8 mouse cellular contexts compared by ENCODE assay signal in the genomic region with DNA sequence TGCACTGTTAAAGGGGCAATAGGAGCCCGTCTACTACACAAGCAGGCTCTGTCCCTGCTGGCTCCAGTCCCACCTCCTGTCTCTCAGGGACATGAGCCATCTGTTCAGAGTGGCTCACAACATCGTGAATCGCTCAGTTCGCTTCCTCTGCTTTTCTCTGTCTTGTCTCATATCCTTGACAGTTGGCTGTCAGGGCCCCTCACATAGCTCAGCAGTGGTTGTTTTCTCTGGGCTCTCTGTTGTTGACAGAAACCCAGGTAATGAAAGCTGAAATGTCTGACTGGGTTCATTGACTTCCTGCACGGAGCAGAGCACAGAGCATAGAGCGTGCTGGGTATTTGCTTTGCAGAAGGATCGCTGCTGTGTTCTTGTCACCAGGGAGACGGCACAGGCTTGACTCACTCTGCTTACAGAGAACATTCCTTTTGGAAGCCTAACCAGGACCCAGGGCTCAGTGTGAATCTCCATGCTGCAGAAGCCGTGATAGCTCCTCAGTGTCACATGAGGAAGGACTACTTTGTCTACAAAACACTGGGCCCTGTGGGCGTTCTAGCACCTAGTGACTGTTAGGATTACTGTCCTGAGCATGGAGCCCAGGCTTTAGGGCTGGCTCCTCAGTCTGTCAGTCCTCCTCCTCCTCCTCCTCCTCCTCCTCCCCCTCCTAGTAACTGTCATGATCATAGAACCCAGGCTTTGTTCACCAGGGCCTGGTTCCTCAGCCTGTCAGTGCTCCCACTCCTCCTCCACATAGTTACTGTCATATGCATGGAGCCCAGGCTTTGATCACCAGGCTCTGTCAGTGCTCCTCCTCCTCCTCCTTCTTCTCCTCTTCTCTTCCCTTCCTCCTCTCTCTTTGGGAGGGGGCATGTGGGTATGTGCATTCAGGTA.
A peak's percentile ranks its signal among the peaks of the same experiment; 100 is the strongest.
DNase-seq lines count a peak whose midpoint lies in the region; ATAC-seq and TF ChIP-seq lines count a peak whose summit lies in the region.

No protein-coding gene starts in this region.

- peak; percentile 46 for DNase-seq in 3134 (ENCODE audit: extremely low read depth, insufficient read length, low spot score)
- peak; percentile 91 for DNase-seq in cerebellum, adult 11-12 months
- peak; percentile 78 for DNase-seq in gastrocnemius, adult 2 months
- peak; percentile 54 for DNase-seq in hindbrain, embryonic 14.5 days (ENCODE audit: low spot score)
- peak; percentile 60 to 67 for DNase-seq in layer of hippocampus, postnatal 10 days (ENCODE audit: low spot score in 2 of 2)
- peak; percentile 87 for DNase-seq in lung, postnatal 10 days
- peak; percentile 52 for DNase-seq in right cerebral cortex, postnatal 14 days
- no peak for DNase-seq in thymus, postnatal 0 days (ENCODE audit: low spot score)

- no peaks in the 10 kb centered on the region for H3K27me3 ChIP-seq in hindbrain, embryonic 14.5 days (ENCODE audit: control insufficient read depth, insufficient read depth, low read length)

- ATAC-seq in hindbrain, embryonic 14.5 days (ENCODE audit: low FRiP score), result peak; percentile 83; the same call in 1 of the 2 replicates

- no peaks in the 10 kb centered on the region for H3K9me3 ChIP-seq in hindbrain, embryonic 14.5 days (ENCODE audit: control insufficient read depth, low read length)

- TF ChIP-seq CTCF in gastrocnemius, adult 2 months (IDR thresholded peaks at IDR 0.05), result no peak

- no peaks in the 10 kb centered on the region for H3K36me3 ChIP-seq in hindbrain, embryonic 14.5 days (replicated peaks; ENCODE audit: control insufficient read depth, insufficient read depth)

- no peaks in the 10 kb centered on the region for H3K4me1 ChIP-seq in hindbrain, embryonic 14.5 days (replicated peaks; ENCODE audit: control insufficient read depth, insufficient read depth, low read length)

- peak overlapping the region; percentile 55 for H3K4me3 ChIP-seq in gastrocnemius, adult 2 months
- no peak overlapping the region for H3K4me3 ChIP-seq in hindbrain, embryonic 14.5 days (replicated peaks; ENCODE audit: low read length)

- H3K27ac ChIP-seq in gastrocnemius, adult 2 months, result peak overlapping the region; percentile 90
- H3K27ac ChIP-seq in hindbrain, embryonic 14.5 days, result 0 out of 2 replicates have a peak overlapping the region, but pooled peaks have one; percentile 16

- intact Hi-C loops in gastrocnemius, adult 2 months (cut with DNase I), result no loop called here

- H3K4me2 ChIP-seq in hindbrain, embryonic 14.5 days (replicated peaks), result no peak overlapping the region

- WGBS in hindbrain, embryonic 14.5 days, result 33% methylated on average over 10 of the region's 10 CpGs

- H3K9ac ChIP-seq in hindbrain, embryonic 14.5 days, result no peak overlapping the region
